Mouse (Mus musculus) erythroblast, embryonic 14.5 days (primary cell): ENCODE measurements around the gene Ndufa4.

ENCODE experiments used
- GATA1 ChIP-seq: IDR thresholded peaks from 2 replicates; pipeline ENCODE4 v1.6.1; 2012; ENCODE audit warnings: low read length, inconsistent platforms, mixed read lengths
- TAL1 ChIP-seq: IDR thresholded peaks from 3 replicates; pipeline ENCODE4 v1.6.1; 2012; ENCODE audit warnings: low read length, inconsistent platforms, mixed read lengths

GRCm38 (mm10) chr6:11907269-11908032 lies at the start of gene Ndufa4, which contains the start of gene Phf14:
- TF ChIP-seq GATA1: no peak
- TF ChIP-seq TAL1: no peak
